Mouse (Mus musculus) urinary bladder, adult 2 months (tissue): ENCODE data around the gene 6330409D20Rik. TPM values are rescaled to one million over a fixed set of nuclear protein-coding genes. Genes with fewer than 3 reads are reported as not detected.

Experiments used
- DNase-seq: peaks from one replicate; pipeline ENCODE4 v3.0.0; 2022; ENCODE audit warnings: low spot score
- polyA plus RNA-seq: library from polyadenylated mRNA; depleted of rRNA; stranded (reverse); fragments of >200 nt; gene quantifications from 2 replicates; pipeline ENCODE4 v1.2.3, GENCODE M21; 2012

6330409D20Rik gene
- polyA plus RNA-seq, 1 experiment, result not detected

- no peak for DNase-seq
These were observed 16.7 kb downstream of the 6330409D20Rik start for GRCm38 (mm10) chr2:32724149-32724548.

- DNase-seq, result no peak
These were observed 18.2 kb downstream of the 6330409D20Rik start for GRCm38 (mm10) chr2:32722581-32722980.

GRCm38 (mm10) chr2:32722046-32722445 is 18.8 kb downstream of the 6330409D20Rik start:
- no peak for DNase-seq

GRCm38 (mm10) chr2:32720681-32721229 is 20.1 kb downstream of the 6330409D20Rik start, which contains the start of gene Sh2d3c:
TSS of gene Sh2d3c (plus strand) at chr2:32721055.
- DNase-seq, result no peak

GRCm38 (mm10) chr2:32720053-32720452 is 20.8 kb downstream of the 6330409D20Rik start:
- DNase-seq, result no peak

- no peak for DNase-seq
These were observed 22.1 kb downstream of the 6330409D20Rik start for GRCm38 (mm10) chr2:32718761-32719160.

- DNase-seq, result no peak
These were observed 25.8 kb downstream of the 6330409D20Rik start for GRCm38 (mm10) chr2:32714987-32715425.

GRCm38 (mm10) chr2:32714117-32714986 is 26.5 kb downstream of the 6330409D20Rik start:
- DNase-seq, result no peak

- DNase-seq, result peak; percentile 97
These were observed 27.6 kb downstream of the 6330409D20Rik start, which contains the start of gene Cdk9 for GRCm38 (mm10) chr2:32712934-32713817. TSS of gene Cdk9 (minus strand) at chr2:32713076.

GRCm38 (mm10) chr2:32712586-32712933 is 28.3 kb downstream of the 6330409D20Rik start:
- no peak for DNase-seq

GRCm38 (mm10) chr2:32712108-32712551 is 28.7 kb downstream of the 6330409D20Rik start:
- DNase-seq, result peak; percentile 57

- DNase-seq, result no peak
These were observed 29.3 kb downstream of the 6330409D20Rik start for GRCm38 (mm10) chr2:32711301-32712056.

GRCm38 (mm10) chr2:32710425-32710824 is 30.4 kb downstream of the 6330409D20Rik start:
- no peak for DNase-seq

GRCm38 (mm10) chr2:32709521-32710137 is 31.2 kb downstream of the 6330409D20Rik start:
- DNase-seq, result no peak

GRCm38 (mm10) chr2:32708643-32709042 is 32.2 kb downstream of the 6330409D20Rik start:
- DNase-seq, result no peak

GRCm38 (mm10) chr2:32706971-32707370 is 33.8 kb downstream of the 6330409D20Rik start:
- no peak for DNase-seq

GRCm38 (mm10) chr2:32705018-32705417 is 35.8 kb downstream of the 6330409D20Rik start:
- no peak for DNase-seq

- DNase-seq, result no peak
These were observed 36.8 kb downstream of the 6330409D20Rik start, which contains the start of gene Fpgs for GRCm38 (mm10) chr2:32704021-32704421. TSS of gene Fpgs (minus strand) at chr2:32704145.

GRCm38 (mm10) chr2:32703046-32703445 is 37.8 kb downstream of the 6330409D20Rik start:
- DNase-seq, result no peak

- DNase-seq, result no peak
These were observed 39.7 kb downstream of the 6330409D20Rik start for GRCm38 (mm10) chr2:32700966-32701743.
